Comparison of ENCODE assay signal across 15 mouse cellular contexts in the genomic region with DNA sequence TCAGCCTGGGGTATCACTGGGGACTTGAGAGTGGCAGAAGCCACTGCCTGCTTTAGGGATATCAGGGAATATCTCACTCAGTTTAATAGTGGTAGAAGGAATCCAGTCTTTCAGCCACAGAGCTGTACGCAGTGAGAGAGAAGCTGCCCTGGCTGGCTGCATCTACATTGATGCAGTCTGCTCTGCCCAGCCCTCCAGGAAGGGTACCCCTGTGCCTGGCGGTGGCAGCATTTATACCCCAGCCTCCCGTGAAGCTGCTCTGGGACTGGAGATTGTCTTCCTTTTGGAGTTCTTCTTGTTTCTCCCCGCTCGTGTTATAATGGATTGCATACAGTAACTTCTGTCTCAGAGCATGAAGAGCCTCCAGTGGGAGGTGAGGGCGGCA.
A peak's percentile ranks its signal among the peaks of the same experiment; 100 is the strongest.
DNase-seq lines count a peak whose midpoint lies in the region; ATAC-seq and TF ChIP-seq lines count a peak whose summit lies in the region.
"Had no signal": no experiment of that assay in that cellular context is flagged by ENCODE, and none has a peak within 500 bp of the region (broad histone marks: within the 10 kb centered on the region; RNA-seq: fewer than 3 reads in every experiment).

No protein-coding gene starts in this region.

- 0 out of 2 replicates have a peak, but pooled peaks have one; percentile 3 for ATAC-seq in lung, embryonic 16.5 days (ENCODE audit: low read depth)
- ATAC-seq in lung, postnatal 0 days = no peak
- no peak for ATAC-seq in intestine, postnatal 0 days
- peak; percentile 40; the same call in 1 of the 2 replicates for ATAC-seq in neural tube, embryonic 15.5 days (ENCODE audit: low FRiP score)

- TF ChIP-seq CTCF in gastrocnemius, adult 2 months (IDR thresholded peaks at IDR 0.05) = no peak
- TF ChIP-seq CTCF in lung, postnatal 0 days (IDR thresholded peaks at IDR 0.05) = no peak
- TF ChIP-seq CTCF in intestine, postnatal 0 days (IDR thresholded peaks at IDR 0.05; ENCODE audit: low read depth) = no peak

- no peaks in the 10 kb centered on the region for H3K27me3 ChIP-seq in lung, embryonic 16.5 days (ENCODE audit: control insufficient read depth, insufficient read depth, low read depth, low read length)
- no peaks in the 10 kb centered on the region for H3K27me3 ChIP-seq in lung, postnatal 0 days (replicated peaks; ENCODE audit: insufficient read depth, low read length)
- no peaks in the 10 kb centered on the region for H3K27me3 ChIP-seq in intestine, postnatal 0 days (replicated peaks; ENCODE audit: control insufficient read depth, insufficient read depth, low read length)
- no peaks in the 10 kb centered on the region for H3K27me3 ChIP-seq in neural tube, embryonic 15.5 days (replicated peaks)
- H3K27me3 ChIP-seq: limb, embryonic 15.5 days; stomach, embryonic 15.5 days had no signal

- no peaks in the 10 kb centered on the region for H3K36me3 ChIP-seq in lung, embryonic 16.5 days (ENCODE audit: control insufficient read depth, insufficient read depth, low read length)
- H3K36me3 ChIP-seq in lung, postnatal 0 days (ENCODE audit: insufficient read depth, low read length) = no peaks in the 10 kb centered on the region
- H3K36me3 ChIP-seq in intestine, postnatal 0 days (ENCODE audit: control insufficient read depth, insufficient read depth) = peaks cover 31% of the 10 kb centered on the region; the same call in 1 of the 2 replicates
- peaks cover 10% of the 10 kb centered on the region; the same call in 1 of the 2 replicates for H3K36me3 ChIP-seq in neural tube, embryonic 15.5 days
- H3K36me3 ChIP-seq: limb, embryonic 15.5 days; stomach, embryonic 15.5 days had no signal

- H3K4me2 ChIP-seq in lung, embryonic 16.5 days (ENCODE audit: low read depth, low read length) = no peak overlapping the region
- no peak overlapping the region for H3K4me2 ChIP-seq in lung, postnatal 0 days (replicated peaks; ENCODE audit: low read depth, low read length)
- H3K4me2 ChIP-seq in intestine, postnatal 0 days (replicated peaks; ENCODE audit: low read depth) = 0 out of 2 replicates have a peak overlapping the region, but pooled peaks have one; percentile 6
- H3K4me2 ChIP-seq in neural tube, embryonic 15.5 days = 0 out of 2 replicates have a peak overlapping the region, but pooled peaks have one; percentile 17
- H3K4me2 ChIP-seq: limb, embryonic 15.5 days; stomach, embryonic 15.5 days had no signal

- H3K27ac ChIP-seq in gastrocnemius, adult 2 months = peak overlapping the region; percentile 72
- H3K27ac ChIP-seq in lung, embryonic 16.5 days (ENCODE audit: low read length) = peak overlapping the region; percentile 70
- H3K27ac ChIP-seq in lung, postnatal 0 days (ENCODE audit: low read length) = no peak overlapping the region
- peak overlapping the region; percentile 46; the same call in 1 of the 2 replicates for H3K27ac ChIP-seq in intestine, postnatal 0 days (ENCODE audit: low read depth, low read length)
- peak overlapping the region; percentile 67 for H3K27ac ChIP-seq in neural tube, embryonic 15.5 days (replicated peaks)
- H3K27ac ChIP-seq: stomach, embryonic 15.5 days had no signal

- DNase-seq in gastrocnemius, adult 2 months = no peak
- DNase-seq in gastrocnemius, postnatal 10 days = no peak
- DNase-seq in lung, postnatal 0 days (ENCODE audit: low spot score) = no peak
- DNase-seq in left cerebral cortex, postnatal 25 days (ENCODE audit: low spot score in 2 of 2) = no peak
- DNase-seq in retina, embryonic 14.5 days (ENCODE audit: low spot score) = no peak
- DNase-seq: adrenal gland, postnatal 10 days; B cell, adult 2 months; cerebellum, adult 11-12 months; gastrocnemius, postnatal 14 days; kidney, postnatal 4 days had no signal

- H3K9ac ChIP-seq in lung, embryonic 16.5 days (ENCODE audit: low read length) = no peak overlapping the region
- no peak overlapping the region for H3K9ac ChIP-seq in lung, postnatal 0 days (replicated peaks; ENCODE audit: low read depth)
- H3K9ac ChIP-seq in intestine, postnatal 0 days (ENCODE audit: low read depth, low read length) = no peak overlapping the region
- H3K9ac ChIP-seq in neural tube, embryonic 15.5 days (replicated peaks) = no peak overlapping the region
- H3K9ac ChIP-seq: limb, embryonic 15.5 days; stomach, embryonic 15.5 days had no signal

- H3K9me3 ChIP-seq in lung, embryonic 16.5 days (ENCODE audit: control insufficient read depth, low read length) = no peaks in the 10 kb centered on the region
- H3K9me3 ChIP-seq in lung, postnatal 0 days (ENCODE audit: low read length) = no peaks in the 10 kb centered on the region
- no peaks in the 10 kb centered on the region for H3K9me3 ChIP-seq in intestine, postnatal 0 days (ENCODE audit: control insufficient read depth)
- H3K9me3 ChIP-seq in neural tube, embryonic 15.5 days (replicated peaks) = no peaks in the 10 kb centered on the region
- H3K9me3 ChIP-seq: limb, embryonic 15.5 days; stomach, embryonic 15.5 days had no signal

- H3K4me1 ChIP-seq in lung, embryonic 16.5 days (replicated peaks; ENCODE audit: control insufficient read depth, insufficient read depth, low read length) = peaks cover 6% of the 10 kb centered on the region; the same call in 1 of the 2 replicates
- no peaks in the 10 kb centered on the region; the same call in 1 of the 2 replicates for H3K4me1 ChIP-seq in lung, postnatal 0 days (ENCODE audit: insufficient read depth, low read depth, low read length)
- no peaks in the 10 kb centered on the region for H3K4me1 ChIP-seq in intestine, postnatal 0 days (replicated peaks; ENCODE audit: control insufficient read depth, insufficient read depth, low read length)
- peaks cover 31% of the 10 kb centered on the region for H3K4me1 ChIP-seq in neural tube, embryonic 15.5 days
- H3K4me1 ChIP-seq: stomach, embryonic 15.5 days had no signal

- 82% methylated on average over 6 of the region's 6 CpGs for WGBS in lung, embryonic 16.5 days
- WGBS in lung, postnatal 0 days = 77% methylated on average over 6 of the region's 6 CpGs
- WGBS in intestine, postnatal 0 days = 70% methylated on average over 6 of the region's 6 CpGs
- 59% methylated on average over 6 of the region's 6 CpGs for WGBS in neural tube, embryonic 15.5 days

- peak overlapping the region; percentile 34; the same call in 1 of the 2 replicates for H3K4me3 ChIP-seq in gastrocnemius, adult 2 months
- no peak overlapping the region for H3K4me3 ChIP-seq in lung, embryonic 16.5 days (ENCODE audit: low read length)
- no peak overlapping the region for H3K4me3 ChIP-seq in lung, postnatal 0 days (ENCODE audit: low read depth, low read length)
- no peak overlapping the region for H3K4me3 ChIP-seq in intestine, postnatal 0 days (ENCODE audit: low read depth, low read length)
- H3K4me3 ChIP-seq in neural tube, embryonic 15.5 days (replicated peaks) = no peak overlapping the region
- H3K4me3 ChIP-seq: limb, embryonic 15.5 days; stomach, embryonic 15.5 days had no signal

- no peak for TF ChIP-seq EP300 in lung, postnatal 0 days (IDR thresholded peaks at IDR 0.05)

- intact Hi-C loops in gastrocnemius, adult 2 months (cut with DNase I) = no loop called here
- intact Hi-C loops in left cerebral cortex, postnatal 25 days (cut with DNase I) = no loop called here

Comparison
In these comparisons a context has a peak if more than half of its experiments do, and no peak if none do; other contexts are left out.
1. ATAC-seq: peak in lung, embryonic 16.5 days (single experiment) and neural tube, embryonic 15.5 days (single experiment); none in lung, postnatal 0 days (single experiment) and intestine, postnatal 0 days (single experiment).
2. H3K4me2 ChIP-seq: peak in intestine, postnatal 0 days (single experiment) and neural tube, embryonic 15.5 days (single experiment); none in lung, embryonic 16.5 days (single experiment) and lung, postnatal 0 days (single experiment).